Mouse (Mus musculus) neural tube, embryonic 12.5 days (tissue): ENCODE results near the gene Dek. TPM values are rescaled to one million over a fixed set of nuclear protein-coding genes. Genes with fewer than 3 reads are reported as not detected.
A peak's percentile ranks its signal among the peaks of the same experiment; 100 is the strongest.

ENCODE experiments used
- ATAC-seq: fragments of 200-750 bp; cut with Nextera tagmentation; 2 replicates; pipeline ENCODE4 v1.8.0; 2017; ENCODE audit warnings: low read depth, mild to moderate bottlenecking, moderate TSS enrichment, moderate library complexity; ENCODE audit not compliant: low FRiP score
- H3K27ac ChIP-seq: fragments of 300-500 bp; sonication (generic); 2 replicates; pipeline ENCODE4 v1.5.1; 2016
- H3K27me3 ChIP-seq: fragments of 300-500 bp; sonication (generic); replicated peaks from 2 replicates; pipeline ENCODE4 v1.6.1; 2016; ENCODE audit warnings: mild to moderate bottlenecking
- H3K36me3 ChIP-seq: fragments of 300-500 bp; sonication (generic); 2 replicates; pipeline ENCODE4 v1.6.1; 2016; ENCODE audit warnings: mild to moderate bottlenecking
- H3K4me1 ChIP-seq: fragments of 300-500 bp; sonication (generic); 2 replicates; pipeline ENCODE4 v1.6.1; 2016
- H3K4me2 ChIP-seq: fragments of 300-500 bp; sonication (generic); replicated peaks from 2 replicates; pipeline ENCODE4 v1.6.1; 2016; ENCODE audit warnings: mild to moderate bottlenecking
- H3K4me3 ChIP-seq: fragments of 300-500 bp; sonication (generic); 2 replicates; pipeline ENCODE4 v1.5.1; 2016
- H3K9ac ChIP-seq: fragments of 300-500 bp; sonication (generic); 2 replicates; pipeline ENCODE4 v1.6.1; 2016; ENCODE audit warnings: mild to moderate bottlenecking
- H3K9me3 ChIP-seq: fragments of 300-500 bp; sonication (generic); 2 replicates; pipeline ENCODE4 v1.6.1; 2016; ENCODE audit warnings: mild to moderate bottlenecking
- WGBS: fragments of 180-500 bp; shearing (Covaris S2); methylation state at CpG from one replicate; pipeline ENCODE4 v1.1.7; 2016; 5-methylcytosine and 5-hydroxymethylcytosine counted together
- polyA plus RNA-seq: library from polyadenylated mRNA; unstranded; fragments of >200 nt; fragmentation: Nextera tagmentation; extraction: Ambion mirVana; gene quantifications from 2 replicates; pipeline ENCODE4 v1.2.1, GENCODE M21; 2016

Dek gene
- polyA plus RNA-seq, 1 experiment from 2014 or later = 224 TPM

DNA sequence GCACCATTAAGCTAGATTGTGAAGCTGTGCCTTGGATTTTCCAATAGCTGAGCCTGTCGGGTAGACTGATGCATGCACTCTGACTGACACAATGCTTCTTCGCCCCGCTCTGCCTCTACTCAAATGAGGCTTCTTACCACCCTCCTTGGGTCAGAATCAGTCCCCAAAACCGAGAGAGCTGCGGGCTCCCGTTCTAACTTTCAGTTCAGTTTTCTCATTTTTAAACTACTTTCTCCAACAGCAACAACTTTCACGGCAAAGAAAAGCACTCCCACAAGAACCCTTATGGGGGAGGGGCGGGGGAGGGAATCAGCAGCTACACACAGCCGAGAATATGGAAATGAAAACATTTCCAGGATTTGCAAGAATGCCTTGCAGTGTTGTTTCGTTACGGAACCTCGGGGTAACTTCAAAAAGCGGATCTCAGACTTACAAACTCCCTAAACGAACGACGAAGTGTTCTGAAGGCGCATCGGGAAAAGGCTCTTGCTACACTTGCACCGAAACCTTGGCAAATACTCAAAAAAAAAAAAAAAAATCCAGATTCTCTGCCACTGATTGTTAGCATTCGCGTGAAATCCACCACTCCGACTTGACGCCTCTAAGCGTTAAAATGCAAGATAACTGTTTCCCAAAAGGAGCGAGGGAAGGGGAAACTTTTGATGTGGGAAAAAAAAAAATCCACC lies 1.0 kb downstream of the Dek start:
- Histone ChIP-seq H3K4me1 (peaks cover 15% of the 10 kb centered on the region), H3K4me3 (peak overlapping the region; percentile 95), H3K27me3 (no peaks in the 10 kb centered on the region), H3K36me3 (peaks cover 8% of the 10 kb centered on the region), H3K9me3 (no peaks in the 10 kb centered on the region), H3K9ac (peak overlapping the region; percentile 90), H3K27ac (no peak overlapping the region; the same call in 1 of the 2 replicates), H3K4me2 (peak overlapping the region; percentile 68)
- under 1% methylated on average over 25 of the region's 25 CpGs for WGBS
- ATAC-seq = no peak

DNA sequence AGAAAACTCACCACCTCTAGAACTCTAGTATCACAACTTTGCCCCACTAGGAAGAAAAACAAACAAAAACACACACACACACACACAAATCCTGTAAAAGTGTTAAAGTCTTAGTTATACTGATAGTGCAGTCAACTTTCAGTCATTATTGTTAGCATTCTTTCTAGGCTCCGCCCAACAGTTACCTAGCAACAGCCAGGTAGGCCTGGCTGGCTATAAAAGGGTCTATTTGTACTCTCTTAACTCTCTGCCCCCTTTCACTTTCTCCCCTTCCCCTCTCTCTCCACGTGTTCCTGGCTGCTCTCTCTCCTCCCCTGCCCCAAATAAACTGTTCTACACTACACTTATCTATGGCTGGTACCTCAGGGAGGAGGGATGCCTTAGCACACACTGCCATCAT lies 1.9 kb downstream of the Dek start:
- no peak for ATAC-seq
- Histone ChIP-seq H3K4me3 (peak overlapping the region; percentile 22), H3K36me3 (peaks cover 11% of the 10 kb centered on the region), H3K9ac (peak overlapping the region; percentile 26; the same call in 1 of the 2 replicates), H3K4me2 (peak overlapping the region; percentile 68), H3K4me1 (peaks cover 15% of the 10 kb centered on the region), H3K27ac (no peak overlapping the region), H3K9me3 (no peaks in the 10 kb centered on the region), H3K27me3 (no peaks in the 10 kb centered on the region)
- WGBS = 13% methylated on average over 2 of the region's 2 CpGs

DNA sequence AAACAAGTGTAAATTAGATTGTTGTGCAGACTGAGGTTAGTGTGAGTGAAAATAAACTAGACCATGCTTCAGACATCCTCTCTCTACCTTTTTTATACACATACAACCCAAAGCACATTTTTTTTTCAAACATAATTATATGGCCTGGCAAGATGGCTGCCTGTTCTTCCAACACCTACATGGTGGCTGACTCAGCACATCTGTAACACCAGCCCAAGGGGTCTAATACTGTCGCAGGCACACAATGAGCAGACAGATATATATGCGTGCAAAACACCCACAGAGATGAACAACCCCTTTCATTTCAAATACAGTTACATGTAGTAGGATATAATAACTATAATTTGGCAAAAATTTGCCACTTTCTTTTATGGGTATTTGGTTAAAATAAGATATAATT lies 5.4 kb downstream of the Dek start:
- no peak overlapping the region for H3K9ac ChIP-seq
- no peak overlapping the region for H3K4me2 ChIP-seq
- no peak overlapping the region for H3K4me3 ChIP-seq
- H3K27me3 ChIP-seq = no peaks in the 10 kb centered on the region
- H3K4me1 ChIP-seq = peaks cover 15% of the 10 kb centered on the region
- no peak overlapping the region for H3K27ac ChIP-seq
- ATAC-seq = no peak
- WGBS = 89% methylated on average over 2 of the region's 2 CpGs
- peaks cover 34% of the 10 kb centered on the region for H3K36me3 ChIP-seq
- H3K9me3 ChIP-seq = no peaks in the 10 kb centered on the region

DNA sequence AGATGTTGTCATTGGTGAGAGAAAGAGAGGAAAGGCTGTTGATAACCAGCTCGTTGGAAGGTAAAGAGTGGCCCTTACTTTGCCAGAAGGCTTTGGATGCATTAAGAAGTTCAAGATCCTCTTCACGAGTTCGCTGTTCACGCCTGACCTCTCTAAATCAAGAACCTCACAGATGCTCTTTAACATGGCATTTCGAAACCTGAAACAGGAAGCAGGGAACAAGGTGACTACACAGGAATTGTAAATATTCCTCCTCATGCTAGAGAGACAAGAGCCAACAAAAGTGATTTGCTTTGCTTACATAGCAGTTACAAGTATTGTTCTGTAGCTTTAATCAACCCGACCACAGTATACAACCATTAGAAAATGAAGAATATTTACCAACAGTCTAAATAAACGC lies 6.7 kb downstream of the Dek start:
- 81% methylated on average over 7 of the region's 7 CpGs for WGBS
- Histone ChIP-seq H3K4me3 (no peak overlapping the region), H3K9ac (no peak overlapping the region), H3K4me2 (no peak overlapping the region), H3K27me3 (no peaks in the 10 kb centered on the region), H3K4me1 (peaks cover 14% of the 10 kb centered on the region), H3K36me3 (peaks cover 45% of the 10 kb centered on the region), H3K9me3 (no peaks in the 10 kb centered on the region), H3K27ac (no peak overlapping the region)
- no peak for ATAC-seq

DNA sequence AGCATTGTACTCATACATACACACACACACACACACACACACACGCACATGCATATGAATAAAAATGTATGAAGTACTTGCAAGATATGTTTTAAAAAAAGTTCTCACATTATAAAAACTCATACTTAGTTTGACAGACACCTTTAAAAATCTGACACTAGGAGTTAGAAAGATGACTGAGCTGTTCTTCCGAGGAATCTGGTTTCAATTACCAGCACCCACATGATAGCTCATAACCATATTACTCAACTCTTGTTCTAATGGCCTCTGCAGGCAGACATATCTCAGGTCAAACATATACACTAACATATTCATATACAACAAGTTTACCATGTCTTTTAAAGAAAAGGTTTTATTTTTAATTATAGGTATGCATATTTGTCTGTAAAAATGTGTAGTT lies 9.4 kb downstream of the Dek start:
- H3K9me3 ChIP-seq = no peaks in the 10 kb centered on the region
- no peaks in the 10 kb centered on the region for H3K4me1 ChIP-seq
- H3K36me3 ChIP-seq = peaks cover 55% of the 10 kb centered on the region
- H3K4me2 ChIP-seq = no peak overlapping the region
- H3K27ac ChIP-seq = no peak overlapping the region
- no peak overlapping the region for H3K4me3 ChIP-seq
- WGBS = 89% methylated on average over 2 of the region's 2 CpGs
- no peak for ATAC-seq
- H3K27me3 ChIP-seq = no peaks in the 10 kb centered on the region
- no peak overlapping the region for H3K9ac ChIP-seq

DNA sequence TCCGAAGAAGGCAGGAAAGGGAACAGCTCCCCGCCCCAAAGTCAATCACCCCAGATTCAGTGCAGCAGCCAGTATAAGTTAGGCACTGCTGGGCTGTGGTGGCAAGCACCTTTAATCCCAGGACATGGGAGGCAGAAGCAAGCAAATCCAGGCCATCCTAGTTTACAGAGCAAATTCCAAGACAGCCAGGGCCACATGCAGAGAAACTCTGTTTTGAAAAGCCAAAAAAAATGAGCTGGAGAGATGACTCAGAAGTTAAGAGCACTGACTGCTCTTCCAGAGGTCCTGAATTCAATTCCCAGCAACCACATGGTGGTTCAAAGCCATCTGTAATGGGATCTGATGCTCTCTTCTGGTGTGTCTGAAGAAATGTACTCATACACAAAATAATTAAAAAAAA lies 12.2 kb downstream of the Dek start:
- H3K27me3 ChIP-seq = no peaks in the 10 kb centered on the region
- 87% methylated on average over 2 of the region's 2 CpGs for WGBS
- peaks cover 54% of the 10 kb centered on the region for H3K36me3 ChIP-seq
- ATAC-seq = no peak
- H3K4me2 ChIP-seq = no peak overlapping the region
- no peaks in the 10 kb centered on the region for H3K9me3 ChIP-seq
- H3K9ac ChIP-seq = no peak overlapping the region
- no peak overlapping the region for H3K4me3 ChIP-seq
- H3K27ac ChIP-seq = no peak overlapping the region
- no peaks in the 10 kb centered on the region for H3K4me1 ChIP-seq

DNA sequence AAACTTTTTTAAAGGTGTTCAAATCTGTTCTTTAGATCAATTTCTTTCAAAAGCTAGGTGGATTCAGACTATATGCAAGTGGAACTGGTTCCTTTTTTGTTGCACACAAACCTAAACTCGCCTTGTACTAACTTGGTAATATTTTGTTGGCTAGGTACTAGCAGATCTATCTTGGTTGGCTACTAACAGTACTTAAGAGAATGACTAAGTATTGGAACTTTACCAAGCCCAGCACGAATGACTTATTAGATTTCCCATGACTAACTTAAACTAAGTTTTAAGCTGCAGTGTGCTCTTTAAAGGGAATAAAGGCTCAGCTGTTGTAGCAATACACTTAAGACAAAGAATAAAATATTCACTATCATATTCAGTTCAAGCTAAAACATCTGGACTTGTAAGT lies 16.7 kb downstream of the Dek start:
- Histone ChIP-seq H3K9me3 (no peaks in the 10 kb centered on the region), H3K9ac (no peak overlapping the region), H3K36me3 (peaks cover 42% of the 10 kb centered on the region), H3K4me3 (no peak overlapping the region), H3K4me1 (no peaks in the 10 kb centered on the region), H3K27ac (no peak overlapping the region), H3K4me2 (no peak overlapping the region), H3K27me3 (no peaks in the 10 kb centered on the region)
- no peak for ATAC-seq
- WGBS = 89% methylated on average over 2 of the region's 2 CpGs

DNA sequence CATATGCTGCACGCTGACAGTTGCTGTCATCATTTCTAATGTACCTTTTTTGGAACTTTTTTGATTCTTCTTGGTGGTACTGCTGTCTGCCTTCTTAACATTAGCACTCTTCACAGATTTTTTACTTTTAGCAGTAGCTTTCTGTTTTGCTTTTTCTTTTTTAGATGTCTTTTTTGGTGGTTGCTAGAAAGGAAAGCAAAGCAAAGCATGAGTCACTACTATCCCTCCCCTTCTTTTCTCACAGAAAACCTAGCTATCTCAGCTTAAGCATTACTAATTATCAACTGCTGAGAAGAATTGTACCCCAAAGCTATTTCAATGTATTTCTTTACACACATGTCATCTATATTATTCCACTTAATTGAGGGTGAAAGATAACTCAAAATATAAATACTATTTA lies 17.6 kb downstream of the Dek start:
- Histone ChIP-seq H3K4me1 (no peaks in the 10 kb centered on the region), H3K9me3 (no peaks in the 10 kb centered on the region), H3K4me2 (no peak overlapping the region), H3K36me3 (peaks cover 36% of the 10 kb centered on the region), H3K27me3 (no peaks in the 10 kb centered on the region), H3K4me3 (no peak overlapping the region), H3K27ac (no peak overlapping the region), H3K9ac (no peak overlapping the region)
- WGBS = 94% methylated on average over 1 of the region's 1 CpGs
- ATAC-seq = no peak

DNA sequence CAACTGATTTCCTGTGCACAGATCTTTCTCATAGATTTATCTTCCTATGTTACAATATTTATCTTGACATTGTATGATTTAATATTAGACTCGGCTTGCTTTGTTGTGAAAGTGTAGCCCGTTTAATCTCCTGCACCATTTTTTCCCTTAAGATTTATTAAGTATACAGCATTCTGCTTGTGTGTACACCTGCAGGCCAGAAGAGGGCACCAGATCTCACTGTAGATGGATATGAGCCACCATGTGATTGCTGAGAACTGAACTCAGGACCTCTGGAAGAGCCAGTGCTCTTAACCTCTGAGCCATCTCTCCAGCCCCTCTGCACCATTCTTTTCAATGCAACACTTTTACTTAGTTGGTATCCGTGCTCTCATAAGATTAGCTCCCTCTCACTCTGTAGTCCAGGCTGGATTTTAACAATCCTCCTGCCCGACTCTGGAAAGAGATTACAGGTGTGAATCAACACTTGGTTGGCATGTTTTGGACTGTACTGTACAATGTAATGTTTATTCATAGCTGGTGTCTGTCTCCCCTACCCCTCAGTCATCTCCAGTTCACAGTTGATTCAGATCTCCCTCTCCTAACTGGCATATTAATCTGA lies 25.0 kb downstream of the Dek start:
- H3K9ac ChIP-seq = no peak overlapping the region
- no peak for ATAC-seq
- H3K27ac ChIP-seq = no peak overlapping the region
- no peaks in the 10 kb centered on the region for H3K4me1 ChIP-seq
- 90% methylated on average over 4 of the region's 4 CpGs for WGBS
- H3K4me3 ChIP-seq = no peak overlapping the region
- no peaks in the 10 kb centered on the region for H3K27me3 ChIP-seq
- peaks cover 57% of the 10 kb centered on the region for H3K36me3 ChIP-seq
- H3K9me3 ChIP-seq = no peaks in the 10 kb centered on the region
- no peak overlapping the region for H3K4me2 ChIP-seq

DNA sequence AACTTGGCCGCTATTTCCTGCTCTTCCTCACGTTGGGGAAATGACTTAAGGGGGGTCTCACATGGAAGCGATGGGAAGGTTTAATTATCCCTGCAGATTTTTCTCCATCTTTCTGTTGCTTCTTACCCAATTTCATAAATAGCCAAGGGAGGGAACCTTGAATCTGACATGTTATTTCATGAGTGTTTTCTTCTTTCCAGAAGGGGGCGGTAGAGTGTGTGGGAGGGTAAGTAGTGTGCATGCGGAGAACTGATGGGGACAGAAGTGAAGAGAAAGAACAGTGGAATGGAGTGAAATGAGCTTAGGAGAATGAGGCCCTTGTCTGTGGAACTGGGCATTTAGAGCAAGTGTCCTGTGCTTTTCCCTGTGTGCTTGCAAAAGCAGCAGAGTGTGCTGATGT lies 27.2 kb downstream of the Dek start:
- H3K4me3 ChIP-seq = no peak overlapping the region
- H3K4me1 ChIP-seq = no peaks in the 10 kb centered on the region
- no peak overlapping the region for H3K9ac ChIP-seq
- no peak overlapping the region for H3K4me2 ChIP-seq
- no peaks in the 10 kb centered on the region for H3K9me3 ChIP-seq
- 74% methylated on average over 5 of the region's 5 CpGs for WGBS
- no peak for ATAC-seq
- no peaks in the 10 kb centered on the region for H3K27me3 ChIP-seq
- H3K36me3 ChIP-seq = peaks cover 63% of the 10 kb centered on the region
- H3K27ac ChIP-seq = no peak overlapping the region

DNA sequence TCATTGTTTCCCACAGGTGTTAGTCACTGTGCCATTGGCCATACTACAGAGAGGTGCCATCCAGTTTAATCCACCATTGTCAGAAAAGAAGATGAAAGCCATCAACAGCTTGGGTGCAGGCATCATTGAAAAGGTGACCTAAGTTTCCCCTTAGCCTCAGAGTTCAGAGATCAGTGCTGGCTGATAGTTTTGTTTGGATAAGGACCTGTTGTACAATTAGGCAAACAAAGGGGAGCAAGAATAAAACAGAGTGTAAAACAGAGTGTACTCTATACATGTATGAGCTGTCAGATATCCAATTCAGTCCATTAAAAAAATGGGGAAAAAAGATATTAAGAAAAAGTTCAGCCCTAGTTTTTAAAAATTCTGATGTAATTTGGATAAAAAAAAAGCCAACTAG lies 28.6 kb downstream of the Dek start:
- ATAC-seq = no peak
- Histone ChIP-seq H3K9me3 (no peaks in the 10 kb centered on the region), H3K4me3 (no peak overlapping the region), H3K36me3 (peaks cover 71% of the 10 kb centered on the region), H3K27ac (no peak overlapping the region), H3K27me3 (no peaks in the 10 kb centered on the region), H3K9ac (no peak overlapping the region), H3K4me2 (no peak overlapping the region), H3K4me1 (no peaks in the 10 kb centered on the region)

DNA sequence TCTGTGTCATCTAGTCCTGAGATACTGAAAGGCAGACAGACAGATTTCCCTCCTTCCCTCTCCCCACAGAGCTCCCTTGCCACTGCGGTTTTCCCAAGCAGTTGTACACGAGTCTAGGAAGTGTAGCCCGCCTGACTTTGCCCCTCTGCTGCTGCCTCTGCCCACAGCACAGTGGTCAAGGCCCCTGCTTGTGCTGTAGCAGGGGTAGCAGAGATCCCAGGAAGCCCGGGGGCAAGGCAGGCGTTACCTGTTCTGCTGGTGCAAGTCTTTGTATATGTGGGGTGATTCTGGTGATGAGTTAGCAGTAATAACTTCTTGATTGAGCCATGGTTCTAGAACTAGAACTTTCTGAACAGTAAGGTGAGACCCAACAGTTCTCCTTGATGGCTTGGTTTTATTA lies 29.8 kb downstream of the Dek start:
- H3K27me3 ChIP-seq = no peaks in the 10 kb centered on the region
- H3K4me3 ChIP-seq = no peak overlapping the region
- H3K36me3 ChIP-seq = peaks cover 71% of the 10 kb centered on the region
- H3K9me3 ChIP-seq = no peaks in the 10 kb centered on the region
- no peak overlapping the region for H3K9ac ChIP-seq
- H3K4me1 ChIP-seq = no peaks in the 10 kb centered on the region
- no peak overlapping the region for H3K27ac ChIP-seq
- no peak for ATAC-seq
- WGBS = 84% methylated on average over 5 of the region's 5 CpGs
- H3K4me2 ChIP-seq = no peak overlapping the region

DNA sequence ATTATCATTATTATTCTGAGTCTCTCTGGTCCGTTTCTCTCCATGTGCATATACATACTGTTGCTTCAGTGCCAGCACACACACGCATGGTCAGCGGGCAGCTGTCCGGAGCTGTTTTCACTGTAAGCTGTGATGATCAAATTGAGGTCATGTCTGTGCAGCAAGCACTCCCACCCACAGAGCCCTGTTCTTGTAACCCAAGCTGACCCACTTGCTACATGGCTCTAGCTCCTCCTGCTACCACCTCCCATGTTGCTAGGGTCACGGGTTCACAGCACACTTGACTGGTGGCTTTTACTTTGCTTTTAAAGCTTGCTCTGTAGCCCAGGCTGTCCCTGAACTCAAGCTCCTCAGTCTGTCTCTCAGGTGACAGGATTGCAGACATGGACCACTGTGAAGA lies 33.5 kb downstream of the Dek start:
- 93% methylated on average over 5 of the region's 5 CpGs for WGBS
- Histone ChIP-seq H3K27me3 (no peaks in the 10 kb centered on the region), H3K36me3 (peaks cover 56% of the 10 kb centered on the region)

More for the DNA sequence above, 33.5 kb downstream of the Dek start:
- Histone ChIP-seq H3K4me3 (no peak overlapping the region), H3K4me2 (no peak overlapping the region), H3K4me1 (no peaks in the 10 kb centered on the region), H3K9me3 (no peaks in the 10 kb centered on the region), H3K9ac (no peak overlapping the region), H3K27ac (no peak overlapping the region)
- ATAC-seq = no peak
